Mouse (Mus musculus) brain, embryonic 14.5 days (tissue): ENCODE data around the gene A830031A19Rik.

Source experiments
- CTCF ChIP-seq: fragments of 200-500 bp; IDR thresholded peaks from 2 replicates; pipeline ENCODE4 v1.5.1; 2012; ENCODE audit warnings: inconsistent platforms, mild to moderate bottlenecking, moderate library complexity, borderline replicate concordance; ENCODE audit not compliant: insufficient read depth, insufficient read length; ENCODE audit errors: extremely low read depth
- POLR2A ChIP-seq: fragments of 200-500 bp; IDR thresholded peaks from 2 replicates; pipeline ENCODE4 v1.6.1; 2012; ENCODE audit warnings: mild to moderate bottlenecking, inconsistent platforms, borderline replicate concordance; ENCODE audit not compliant: poor library complexity, insufficient read depth, insufficient read length, severe bottlenecking; ENCODE audit errors: extremely low read depth

GRCm38 (mm10) chr11:24097026-24097425, 22.2 kb upstream of the A830031A19Rik start:
- TF ChIP-seq POLR2A (no peak), CTCF (no peak)
